Mouse (Mus musculus) testis, postnatal 10 days (tissue): ENCODE measurements around the gene Bud31.
"Not testable (repeated sequence)": the region's sequence is repeated elsewhere in the genome, so short reads cannot be mapped to it uniquely, and the experiment has no call there.

ENCODE experiments used
- DNase-seq: peaks from one replicate; pipeline ENCODE4 v3.0.0; 2021; ENCODE audit warnings: low spot score

The Bud31 gene

GRCm38 (mm10) chr5:145139571-145140519 is at the start of gene Bud31, which contains the start of gene Pdap1:
TSS of gene Bud31 (plus strand) at chr5:145140362.
TSS of gene Pdap1 (minus strand) at chr5:145140238.
- peak; percentile 97 for DNase-seq

- no peak for DNase-seq
Measured at GRCm38 (mm10) chr5:145096195-145096594, 44.0 kb upstream of the Bud31 start.

GRCm38 (mm10) chr5:145098340-145098821 is 41.8 kb upstream of the Bud31 start:
- no peak for DNase-seq

GRCm38 (mm10) chr5:145100960-145101359 is 39.2 kb upstream of the Bud31 start:
- peak; percentile 53 for DNase-seq

GRCm38 (mm10) chr5:145101451-145101850 is 38.7 kb upstream of the Bud31 start:
- DNase-seq, result not testable (repeated sequence)

GRCm38 (mm10) chr5:145102706-145103105 is 37.5 kb upstream of the Bud31 start:
- no peak for DNase-seq

- peak; percentile 58 for DNase-seq
Measured at GRCm38 (mm10) chr5:145104328-145104727, 35.8 kb upstream of the Bud31 start.

GRCm38 (mm10) chr5:145105694-145106275 is 34.4 kb upstream of the Bud31 start:
- DNase-seq, result peak; percentile 45

- peak; percentile 51 for DNase-seq
Measured at GRCm38 (mm10) chr5:145110401-145110800, 29.8 kb upstream of the Bud31 start.

- no peak for DNase-seq
Measured at GRCm38 (mm10) chr5:145112566-145112965, 27.6 kb upstream of the Bud31 start.

- DNase-seq, result no peak
Measured at GRCm38 (mm10) chr5:145113416-145113815, 26.7 kb upstream of the Bud31 start.

GRCm38 (mm10) chr5:145114071-145114605 is 26.0 kb upstream of the Bud31 start, which contains the start of gene Arpc1b:
TSS of gene Arpc1b (plus strand) at chr5:145114215.
- peak; percentile 90 for DNase-seq

GRCm38 (mm10) chr5:145114606-145115473 is 25.3 kb upstream of the Bud31 start:
- peak; percentile 79 for DNase-seq

- DNase-seq, result no peak
Measured at GRCm38 (mm10) chr5:145115736-145116135, 24.4 kb upstream of the Bud31 start.

GRCm38 (mm10) chr5:145116316-145116715 is 23.8 kb upstream of the Bud31 start:
- DNase-seq, result no peak

GRCm38 (mm10) chr5:145116916-145117315 is 23.2 kb upstream of the Bud31 start:
- peak; percentile 90 for DNase-seq

GRCm38 (mm10) chr5:145118005-145118404 is 22.2 kb upstream of the Bud31 start:
- no peak for DNase-seq

- DNase-seq, result no peak
Measured at GRCm38 (mm10) chr5:145118461-145118860, 21.7 kb upstream of the Bud31 start.

- no peak for DNase-seq
Measured at GRCm38 (mm10) chr5:145119385-145119784, 20.8 kb upstream of the Bud31 start.

- DNase-seq, result no peak
Measured at GRCm38 (mm10) chr5:145120921-145121320, 19.2 kb upstream of the Bud31 start.

GRCm38 (mm10) chr5:145123396-145123795 is 16.8 kb upstream of the Bud31 start:
- DNase-seq, result no peak

- DNase-seq, result no peak
Measured at GRCm38 (mm10) chr5:145126580-145126979, 13.6 kb upstream of the Bud31 start.
